Mouse (Mus musculus): ENCODE results near the gene Ptges. TPM values are rescaled to one million over a fixed set of nuclear protein-coding genes. Genes with fewer than 3 reads are reported as not detected.

Ptges gene
- polyA plus RNA-seq, 1 experiment from 2014 or later, result 2.7 TPM

Other genes starting within 250 kb of the Ptges start
- 4.2 and 4.5 TPM in 2 replicates for gene 1700001O22Rik, start 126.2 kb downstream of the Ptges start, polyA plus RNA-seq (2016; fragmentation: Nextera tagmentation; extraction: Ambion mirVana)
- gene Ntmt1, start 122.0 kb downstream of the Ptges start, polyA plus RNA-seq (2016; fragmentation: Nextera tagmentation; extraction: Ambion mirVana), result 101 and 104 TPM in 2 replicates
- 36.4 and 39.4 TPM in 2 replicates for gene Asb6, start 99.5 kb downstream of the Ptges start, polyA plus RNA-seq (2016; fragmentation: Nextera tagmentation; extraction: Ambion mirVana)
- gene Prrx2, start 94.9 kb downstream of the Ptges start, polyA plus RNA-seq (2016; fragmentation: Nextera tagmentation; extraction: Ambion mirVana), result 16.0 and 19.8 TPM in 2 replicates
- 24.1 and 27.3 TPM in 2 replicates for gene Tor1b, start 23.1 kb upstream of the Ptges start, polyA plus RNA-seq (2016; fragmentation: Nextera tagmentation; extraction: Ambion mirVana)
- 85.4 and 86.1 TPM in 2 replicates for gene Tor1a, start 38.1 kb upstream of the Ptges start, polyA plus RNA-seq (2016; fragmentation: Nextera tagmentation; extraction: Ambion mirVana)
- 66.6 and 70.5 TPM in 2 replicates for gene BC005624, start 52.3 kb upstream of the Ptges start, polyA plus RNA-seq (2016; fragmentation: Nextera tagmentation; extraction: Ambion mirVana)
- gene Usp20, start 52.4 kb upstream of the Ptges start, polyA plus RNA-seq (2016; fragmentation: Nextera tagmentation; extraction: Ambion mirVana), result 29.5 and 30.6 TPM in 2 replicates
- 16.3 and 18.9 TPM in 2 replicates for gene Fnbp1, start 212.1 kb upstream of the Ptges start, polyA plus RNA-seq (2016; fragmentation: Nextera tagmentation; extraction: Ambion mirVana)
- gene Gpr107, start 222.5 kb upstream of the Ptges start, polyA plus RNA-seq (2016; fragmentation: Nextera tagmentation; extraction: Ambion mirVana), result 38.8 and 41.4 TPM in 2 replicates

All from forebrain, embryonic 12.5 days (tissue).